Mouse (Mus musculus) liver, embryonic 14.5 days (tissue): ENCODE measurements around the gene Tmem132b. TPM values are rescaled to one million over a fixed set of nuclear protein-coding genes. Genes with fewer than 3 reads are reported as not detected.

ENCODE experiments used
- ATAC-seq: fragments of 200-750 bp; cut with Nextera tagmentation; 2 replicates; pipeline ENCODE4 v1.8.0; 2017; ENCODE audit warnings: moderate number of reproducible peaks, mild to moderate bottlenecking, moderate library complexity; ENCODE audit not compliant: insufficient read depth
- DNase-seq, 3 experiments: peaks; one replicate each; pipeline ENCODE4 v3.0.0-alpha.2; 2012 to 2013; ENCODE audit warnings: low read depth in 3 of 3, low spot score in 3 of 3
- H3K27ac ChIP-seq: fragments of 300-500 bp; sonication (generic); 2 replicates; pipeline ENCODE4 v1.5.1; 2014; ENCODE audit warnings: moderate library complexity, mild to moderate bottlenecking, control low read depth, inconsistent platforms
- H3K27me3 ChIP-seq: fragments of 300-500 bp; sonication (generic); 2 replicates; pipeline ENCODE4 v1.6.1; 2014; ENCODE audit warnings: mild to moderate bottlenecking, low read length, moderate library complexity; ENCODE audit not compliant: control insufficient read depth, insufficient read depth
- H3K36me3 ChIP-seq: fragments of 300-500 bp; sonication (generic); replicated peaks from 2 replicates; pipeline ENCODE4 v1.6.1; 2014; ENCODE audit warnings: low read depth; ENCODE audit not compliant: control insufficient read depth, insufficient read depth
- H3K4me1 ChIP-seq, 2 experiments: fragments of 200-500 bp in 1 of 2; fragments of 300-500 bp in 1 of 2; sonication (generic) in 1 of 2; replicated peaks; 2 replicates each; pipeline ENCODE4 v1.6.1; 2012 to 2014; ENCODE audit warnings: antibody characterized with exemption in 1 of 2, inconsistent platforms in 1 of 2, low read length in 1 of 2; ENCODE audit not compliant: control insufficient read depth in 2 of 2, insufficient read depth in 2 of 2
- H3K4me2 ChIP-seq: fragments of 300-500 bp; sonication (generic); 2 replicates; pipeline ENCODE4 v1.6.1; 2014; ENCODE audit warnings: low read depth, mild to moderate bottlenecking, control low read depth, moderate library complexity
- H3K4me3 ChIP-seq, 2 experiments: fragments of 200-500 bp in 1 of 2; fragments of 300-500 bp in 1 of 2; sonication (generic) in 1 of 2; 2 replicates each; pipeline ENCODE4 v1.5.1; 2012 to 2014; ENCODE audit warnings: low read depth in 2 of 2, low read length in 2 of 2, mild to moderate bottlenecking in 2 of 2, control low read depth in 1 of 2, inconsistent platforms in 1 of 2, moderate library complexity in 1 of 2; ENCODE audit not compliant: insufficient read depth in 1 of 2
- H3K9ac ChIP-seq: fragments of 300-500 bp; sonication (generic); replicated peaks from 2 replicates; pipeline ENCODE4 v1.6.1; 2014; ENCODE audit warnings: mild to moderate bottlenecking, control low read depth, moderate library complexity
- H3K9me3 ChIP-seq: fragments of 300-500 bp; sonication (generic); 2 replicates; pipeline ENCODE4 v1.6.1; 2016; ENCODE audit warnings: low read length, mixed read lengths; ENCODE audit not compliant: control insufficient read depth
- CTCF ChIP-seq: IDR thresholded peaks from 2 replicates; pipeline ENCODE4 v1.5.1; 2016; ENCODE audit warnings: antibody characterized with exemption, low read depth, control low read depth
- EP300 ChIP-seq: IDR thresholded peaks from 2 replicates; pipeline ENCODE4 v1.6.1; 2016; ENCODE audit warnings: antibody characterized with exemption, low read depth
- WGBS: fragments of 180-500 bp; shearing (Covaris S2); extraction: QIAGEN DNeasy Blood & Tissue Kit; methylation state at CpG from one replicate; pipeline ENCODE4 v1.1.7; 2014; ENCODE audit not compliant: insufficient replicate concordance; 5-methylcytosine and 5-hydroxymethylcytosine counted together
- polyA plus RNA-seq, 2 experiments: library from polyadenylated mRNA; depleted of rRNA in 1 of 2; stranded (reverse) in 1 of 2; unstranded in 1 of 2; fragments of >200 nt; fragmentation: Nextera tagmentation in 1 of 2; extraction: Ambion mirVana in 1 of 2; gene quantifications; 2 replicates each; pipeline versions ENCODE4 v1.2.1 to v1.2.3; 2012 to 2014

The Tmem132b gene
- polyA plus RNA-seq, 2 experiments: not detected

- no peaks in the 10 kb centered on the region for H3K36me3 ChIP-seq
- TF ChIP-seq CTCF (no peak), EP300 (no peak)
- ATAC-seq (no peak), DNase-seq (no peak)
- H3K4me3 ChIP-seq: no peak overlapping the region
- H3K4me2 ChIP-seq: no peak overlapping the region
- no peak overlapping the region for H3K9ac ChIP-seq
- H3K9me3 ChIP-seq: no peaks in the 10 kb centered on the region
- 66% methylated on average over 5 of the region's 5 CpGs for WGBS
- H3K4me1 ChIP-seq: no peaks in the 10 kb centered on the region
- H3K27ac ChIP-seq: no peak overlapping the region
- H3K27me3 ChIP-seq: no peaks in the 10 kb centered on the region
Observed at GRCm38 (mm10) chr5:125700234-125700633, 168.7 kb downstream of the Tmem132b start.

- Histone ChIP-seq H3K27me3 (no peaks in the 10 kb centered on the region), H3K4me1 (no peaks in the 10 kb centered on the region), H3K36me3 (no peaks in the 10 kb centered on the region), H3K4me2 (no peak overlapping the region), H3K4me3 (no peak overlapping the region), H3K9ac (no peak overlapping the region), H3K27ac (no peak overlapping the region), H3K9me3 (no peaks in the 10 kb centered on the region)
- TF ChIP-seq CTCF (no peak), EP300 (no peak)
- ATAC-seq (no peak), DNase-seq (no peak)
- WGBS: 57% methylated on average over 8 of the region's 8 CpGs
Observed at GRCm38 (mm10) chr5:125705379-125705778, 173.8 kb downstream of the Tmem132b start.

GRCm38 (mm10) chr5:125709160-125709559 lies 177.6 kb downstream of the Tmem132b start:
- no peak for TF ChIP-seq EP300
- TF ChIP-seq CTCF: no peak
- DNase-seq: peak in 1 of 3 experiments; percentile 4
- no peak overlapping the region for H3K4me2 ChIP-seq
- H3K4me1 ChIP-seq: no peaks in the 10 kb centered on the region
- no peak for ATAC-seq
- no peak overlapping the region for H3K9ac ChIP-seq
- no peaks in the 10 kb centered on the region for H3K9me3 ChIP-seq
- WGBS: 5% methylated on average over 3 of the region's 3 CpGs
- H3K27ac ChIP-seq: no peak overlapping the region
- no peaks in the 10 kb centered on the region for H3K36me3 ChIP-seq
- H3K27me3 ChIP-seq: no peaks in the 10 kb centered on the region
- no peak overlapping the region for H3K4me3 ChIP-seq

GRCm38 (mm10) chr5:125726815-125727214 lies 195.2 kb downstream of the Tmem132b start:
- Histone ChIP-seq H3K27me3 (no peaks in the 10 kb centered on the region), H3K9me3 (no peaks in the 10 kb centered on the region; the same call in 1 of the 2 replicates), H3K4me3 (no peak overlapping the region), H3K4me1 (no peaks in the 10 kb centered on the region), H3K9ac (no peak overlapping the region), H3K36me3 (no peaks in the 10 kb centered on the region), H3K4me2 (no peak overlapping the region), H3K27ac (no peak overlapping the region)
- 63% methylated on average over 7 of the region's 7 CpGs for WGBS
- DNase-seq (no peak), ATAC-seq (no peak)
- TF ChIP-seq EP300: no peak
- 0 out of 2 replicates have a peak, but pooled peaks have one; percentile 9 for TF ChIP-seq CTCF

GRCm38 (mm10) chr5:125727436-125727835 lies 195.9 kb downstream of the Tmem132b start:
- Histone ChIP-seq H3K36me3 (no peaks in the 10 kb centered on the region), H3K4me2 (no peak overlapping the region), H3K4me1 (no peaks in the 10 kb centered on the region), H3K9me3 (no peaks in the 10 kb centered on the region; the same call in 1 of the 2 replicates), H3K9ac (no peak overlapping the region), H3K4me3 (no peak overlapping the region), H3K27ac (no peak overlapping the region), H3K27me3 (no peaks in the 10 kb centered on the region)
- TF ChIP-seq CTCF (no peak), EP300 (no peak)
- 68% methylated on average over 5 of the region's 5 CpGs for WGBS
- ATAC-seq (no peak), DNase-seq (no peak)
